Mouse (Mus musculus): Measurements from ENCODE around the gene Oca2. TPM values are rescaled to one million over a fixed set of nuclear protein-coding genes. Genes with fewer than 3 reads are reported as not detected.

The Oca2 gene
- polyA plus RNA-seq, 1 experiment from 2014 or later = not detected

GRCm38 (mm10) chr7:56549226-56549625 is 309.7 kb downstream of the Oca2 start:
- no peak for ATAC-seq (ENCODE audit: low FRiP score, low TSS enrichment)
- no peak overlapping the region for H3K4me3 ChIP-seq (ENCODE audit: low read length)
- no peak overlapping the region for H3K4me2 ChIP-seq (replicated peaks; ENCODE audit: low read depth, low read length)
- no peaks in the 10 kb centered on the region for H3K36me3 ChIP-seq (ENCODE audit: control insufficient read depth, insufficient read depth, low read length)
- H3K9me3 ChIP-seq (ENCODE audit: control insufficient read depth, low read length) = no peaks in the 10 kb centered on the region
- no peaks in the 10 kb centered on the region for H3K4me1 ChIP-seq (ENCODE audit: control insufficient read depth, insufficient read depth, low read length)
- 55% methylated on average over 4 of the region's 4 CpGs for WGBS
- H3K27me3 ChIP-seq (ENCODE audit: control insufficient read depth, insufficient read depth, low read length) = no peaks in the 10 kb centered on the region
- H3K9ac ChIP-seq (ENCODE audit: low read depth, low read length) = no peak overlapping the region
- H3K27ac ChIP-seq (ENCODE audit: low read depth, low read length) = no peak overlapping the region

GRCm38 (mm10) chr7:56551804-56552203 is 312.2 kb downstream of the Oca2 start:
- Histone ChIP-seq H3K9ac (ENCODE audit: low read depth, low read length) (no peak overlapping the region), H3K4me2 (replicated peaks; ENCODE audit: low read depth, low read length) (no peak overlapping the region), H3K36me3 (ENCODE audit: control insufficient read depth, insufficient read depth, low read length) (no peaks in the 10 kb centered on the region), H3K9me3 (ENCODE audit: control insufficient read depth, low read length) (no peaks in the 10 kb centered on the region), H3K27ac (ENCODE audit: low read depth, low read length) (no peak overlapping the region), H3K4me3 (ENCODE audit: low read length) (no peak overlapping the region), H3K4me1 (ENCODE audit: control insufficient read depth, insufficient read depth, low read length) (no peaks in the 10 kb centered on the region), H3K27me3 (ENCODE audit: control insufficient read depth, insufficient read depth, low read length) (no peaks in the 10 kb centered on the region)
- 13% methylated on average over 1 of the region's 1 CpGs for WGBS
- no peak for ATAC-seq (ENCODE audit: low FRiP score, low TSS enrichment)

Other genes with a start within 250 kb of the Oca2 start
- 3.3 and 4.4 TPM in 2 replicates for gene Nipa1, start 219.8 kb upstream of the Oca2 start, polyA plus RNA-seq (2014; fragmentation: Nextera tagmentation; extraction: Ambion mirVana)
- 19.8 and 27.9 TPM in 2 replicates for gene Herc2, start 189.6 kb upstream of the Oca2 start, polyA plus RNA-seq (2014; fragmentation: Nextera tagmentation; extraction: Ambion mirVana)